Mouse (Mus musculus): Measurements from ENCODE around the gene Cand2. TPM values are rescaled to one million over a fixed set of nuclear protein-coding genes. Genes with fewer than 3 reads are reported as not detected.

Cand2 gene
- total RNA-seq, 2 experiments from 2014 or later: 0.17 TPM; not detected in 1

- ATAC-seq (replicated peaks; ENCODE audit: low FRiP score, poor library complexity, severe bottlenecking): no peak
Observed at GRCm38 (mm10) chr6:115821216-115821993, 47.1 kb downstream of the Cand2 start.

DNA sequence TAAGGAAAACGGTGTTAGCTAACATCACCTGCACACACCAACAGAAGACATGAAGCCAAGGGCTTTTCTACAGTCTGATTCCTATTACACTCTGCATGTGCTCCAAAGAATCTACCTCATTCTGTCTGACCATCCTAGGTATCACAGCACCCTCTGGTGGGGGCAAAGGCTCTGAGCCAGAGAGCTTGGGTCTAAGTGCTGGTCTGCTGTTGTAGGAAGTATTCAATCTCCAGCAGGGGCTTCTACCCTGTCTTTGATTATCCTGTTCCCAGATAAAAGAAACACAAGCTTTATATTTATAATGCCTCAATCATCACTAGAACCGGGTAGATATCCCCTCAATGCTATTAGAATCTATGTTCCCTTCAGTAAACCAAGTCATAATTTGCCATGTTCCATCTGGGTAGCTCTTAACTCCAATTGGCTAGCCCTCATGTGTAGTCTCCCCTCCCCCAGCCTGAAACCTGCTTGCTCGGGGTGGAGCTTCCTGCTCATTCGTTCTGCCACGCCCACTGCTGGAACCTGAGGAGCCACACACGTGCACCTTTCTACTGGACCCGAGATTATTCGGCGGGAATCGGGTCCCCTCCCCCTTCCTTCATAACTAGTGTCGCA lies 49.6 kb downstream of the Cand2 start:
- ATAC-seq (replicated peaks; ENCODE audit: low FRiP score, poor library complexity, severe bottlenecking): peak; percentile 84

DNA sequence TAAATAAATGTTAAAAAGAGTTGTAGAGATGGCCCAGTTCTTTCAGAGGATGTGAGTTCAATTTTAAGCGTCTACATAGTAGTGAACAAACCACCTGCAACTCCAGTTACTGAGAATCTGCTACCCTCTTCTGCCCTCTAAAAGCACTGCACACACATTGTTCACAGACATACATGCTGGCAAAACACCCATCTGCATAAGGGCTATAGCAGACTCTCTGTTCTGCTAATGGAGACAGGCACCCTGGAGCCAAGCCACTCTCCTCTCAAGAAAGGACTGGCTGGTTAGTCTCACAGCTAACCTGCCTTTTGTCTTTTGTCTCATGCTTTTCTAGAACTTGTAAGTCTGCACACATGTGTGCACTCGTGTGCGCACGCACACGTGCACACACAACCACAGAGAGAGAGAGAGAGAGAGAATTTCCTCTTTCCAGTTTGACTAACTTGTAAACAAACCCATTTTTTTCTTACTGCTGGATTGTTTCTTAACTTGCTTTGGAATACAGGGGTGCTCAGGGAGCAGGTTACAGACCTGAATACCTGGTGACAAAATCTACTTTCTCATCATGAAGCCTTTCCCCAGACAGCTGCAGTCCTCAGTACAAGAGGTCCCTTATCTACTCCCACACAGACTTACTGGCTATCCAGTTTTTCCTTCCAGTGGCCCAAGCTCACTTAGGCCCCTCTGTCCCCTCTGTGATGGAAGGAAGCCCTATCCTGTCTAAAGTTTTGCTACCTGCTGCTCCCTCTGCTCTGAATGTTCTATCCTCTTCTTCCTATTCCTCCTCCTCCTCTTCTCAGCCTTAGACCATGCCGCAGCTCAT lies 56.7 kb downstream of the Cand2 start:
- no peak for ATAC-seq (replicated peaks; ENCODE audit: low FRiP score, poor library complexity, severe bottlenecking)

- no peak; the same call in 1 of the 2 replicates for ATAC-seq (replicated peaks; ENCODE audit: low FRiP score, poor library complexity, severe bottlenecking)
Observed at GRCm38 (mm10) chr6:115832152-115832850, 58.0 kb downstream of the Cand2 start.

DNA sequence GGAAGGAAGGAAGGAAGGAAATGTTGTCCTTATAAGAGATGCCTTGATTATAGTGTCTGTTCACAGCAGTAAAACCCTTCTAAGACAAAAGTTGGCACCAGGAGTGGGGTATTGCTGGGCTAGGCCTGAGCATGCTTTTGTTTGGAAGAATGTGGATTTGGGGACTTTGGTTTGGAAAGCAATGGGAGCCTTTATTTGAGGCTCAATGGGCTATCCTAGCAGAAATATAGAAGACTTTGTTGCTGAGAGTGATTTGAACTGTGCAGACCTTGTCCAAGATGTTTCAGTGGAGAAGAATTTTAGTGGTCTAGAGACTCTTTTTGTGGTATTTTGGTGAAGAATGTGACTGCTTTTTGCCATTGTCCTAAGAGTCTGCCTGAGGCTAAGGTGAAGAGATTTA lies 59.5 kb downstream of the Cand2 start:
- no peak for ATAC-seq (replicated peaks; ENCODE audit: low FRiP score, poor library complexity, severe bottlenecking)

DNA sequence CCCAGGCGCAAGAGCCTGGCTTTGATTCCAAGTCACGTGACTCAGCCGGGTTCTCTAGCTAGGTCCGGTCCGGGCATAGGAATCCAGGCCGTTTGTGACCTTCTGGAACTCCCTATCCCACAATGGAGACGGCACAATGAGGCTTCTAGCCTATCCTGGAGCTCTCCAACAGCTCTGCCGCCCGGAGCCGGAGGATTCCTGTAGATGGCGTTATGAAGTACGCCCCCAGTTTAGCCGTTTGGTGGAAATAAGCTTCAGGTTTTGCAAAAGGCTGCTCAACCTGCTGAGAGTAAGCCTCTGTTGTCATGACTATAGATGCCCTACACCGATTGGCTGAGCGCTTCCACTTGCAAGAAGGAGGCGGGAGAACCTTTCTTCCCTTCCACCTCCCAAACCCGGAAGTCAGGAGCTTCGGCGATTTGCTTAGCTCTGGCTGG lies 63.8 kb downstream of the Cand2 start, which contains the start of gene Efcab12:
TSS of gene Efcab12 (minus strand) at position 252 of the 437 bp plus-strand sequence.
- ATAC-seq (replicated peaks; ENCODE audit: low FRiP score, poor library complexity, severe bottlenecking): peak; percentile 94

DNA sequence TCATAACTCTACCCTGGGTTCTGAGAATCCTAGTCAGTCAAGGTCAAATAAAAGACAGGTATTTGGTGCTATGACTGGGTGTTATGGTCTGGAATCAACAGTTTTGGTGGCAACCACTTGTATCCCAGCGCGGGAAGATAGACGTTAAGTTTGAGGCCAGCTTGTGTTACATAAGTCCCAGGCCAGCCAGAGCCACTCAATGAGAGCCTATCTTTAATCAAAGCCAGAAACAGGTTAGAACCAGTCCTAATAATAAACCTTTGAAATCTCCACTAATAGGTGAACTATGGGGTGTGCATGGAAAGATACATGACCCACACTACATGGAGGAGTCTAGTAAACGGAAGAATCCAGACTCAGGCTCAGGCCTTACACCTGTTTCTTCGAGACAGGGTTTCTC lies 64.4 kb downstream of the Cand2 start:
- no peak for ATAC-seq (replicated peaks; ENCODE audit: low FRiP score, poor library complexity, severe bottlenecking)

- ATAC-seq (replicated peaks; ENCODE audit: low FRiP score, poor library complexity, severe bottlenecking): no peak
Observed at GRCm38 (mm10) chr6:115845006-115845405, 70.7 kb downstream of the Cand2 start.

DNA sequence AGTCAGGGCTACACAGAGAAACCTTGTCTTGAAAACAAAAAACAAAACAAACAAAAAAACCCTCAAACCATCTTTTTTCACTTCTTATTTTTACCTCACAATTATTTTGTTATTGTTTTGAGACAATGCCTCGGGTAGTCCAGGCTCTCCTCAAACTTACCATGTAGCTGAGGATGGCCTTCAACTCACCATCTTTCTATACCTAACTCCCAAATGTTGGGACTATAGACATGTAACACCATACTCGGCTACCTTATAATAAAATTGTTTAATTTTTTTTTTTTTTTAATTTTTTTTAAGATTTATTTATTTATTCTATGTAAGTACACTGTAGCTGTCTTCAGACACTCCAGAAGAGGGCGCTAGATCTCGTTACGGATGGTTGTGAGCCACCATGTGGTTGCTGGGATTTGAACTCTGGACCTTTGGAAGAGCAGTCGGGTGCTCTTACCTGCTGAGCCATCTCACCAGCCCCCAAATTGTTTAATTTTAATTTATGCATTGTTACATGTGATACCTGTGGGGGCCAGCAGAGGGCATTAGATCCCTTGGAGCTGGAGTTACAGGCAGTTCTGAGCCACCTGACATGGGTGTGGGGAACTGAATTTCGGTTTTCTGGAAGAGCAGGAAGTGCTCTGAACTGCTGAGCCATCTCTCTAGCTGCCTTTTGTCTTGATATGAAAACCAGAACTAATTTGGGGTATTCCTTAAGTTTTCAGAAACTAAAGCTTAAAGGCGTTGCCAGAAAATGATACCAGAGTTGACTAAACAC lies 72.5 kb downstream of the Cand2 start:
- ATAC-seq (replicated peaks; ENCODE audit: low FRiP score, poor library complexity, severe bottlenecking): peak; percentile 77

- no peak for ATAC-seq (replicated peaks; ENCODE audit: low FRiP score, poor library complexity, severe bottlenecking)
Observed at GRCm38 (mm10) chr6:115848598-115849304, 74.4 kb downstream of the Cand2 start.

DNA sequence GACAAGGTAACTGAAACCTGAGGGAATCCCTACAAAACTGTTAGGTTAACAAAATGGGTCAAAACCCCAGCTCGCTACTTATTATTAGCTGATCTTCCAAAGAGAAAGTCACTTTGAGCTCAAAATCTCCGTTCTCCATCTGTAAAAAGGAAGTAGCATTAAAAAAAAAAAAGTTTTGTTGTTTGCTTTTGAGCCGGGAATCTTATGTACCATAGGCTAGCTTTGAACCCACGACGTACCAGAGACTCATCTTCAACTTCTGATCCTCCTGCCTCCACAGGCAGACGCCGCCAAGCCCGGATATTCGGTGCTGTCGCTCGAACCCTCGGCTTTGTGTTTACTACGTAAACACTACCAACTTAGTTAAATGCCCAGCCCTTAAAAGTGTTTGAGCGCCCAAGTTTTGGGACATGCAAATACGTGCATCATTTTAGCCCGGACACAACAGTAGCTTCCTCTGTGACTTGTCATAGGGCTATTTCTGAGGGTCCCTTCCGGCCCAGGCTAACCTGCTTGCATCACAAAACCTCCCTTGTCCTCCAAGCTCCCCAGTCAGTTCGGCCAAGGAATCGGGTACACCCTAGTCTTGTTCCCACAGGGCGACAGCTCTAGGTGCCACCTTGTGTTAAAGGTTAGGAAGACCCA lies 78.2 kb downstream of the Cand2 start:
- ATAC-seq (replicated peaks; ENCODE audit: low FRiP score, poor library complexity, severe bottlenecking): no peak

DNA sequence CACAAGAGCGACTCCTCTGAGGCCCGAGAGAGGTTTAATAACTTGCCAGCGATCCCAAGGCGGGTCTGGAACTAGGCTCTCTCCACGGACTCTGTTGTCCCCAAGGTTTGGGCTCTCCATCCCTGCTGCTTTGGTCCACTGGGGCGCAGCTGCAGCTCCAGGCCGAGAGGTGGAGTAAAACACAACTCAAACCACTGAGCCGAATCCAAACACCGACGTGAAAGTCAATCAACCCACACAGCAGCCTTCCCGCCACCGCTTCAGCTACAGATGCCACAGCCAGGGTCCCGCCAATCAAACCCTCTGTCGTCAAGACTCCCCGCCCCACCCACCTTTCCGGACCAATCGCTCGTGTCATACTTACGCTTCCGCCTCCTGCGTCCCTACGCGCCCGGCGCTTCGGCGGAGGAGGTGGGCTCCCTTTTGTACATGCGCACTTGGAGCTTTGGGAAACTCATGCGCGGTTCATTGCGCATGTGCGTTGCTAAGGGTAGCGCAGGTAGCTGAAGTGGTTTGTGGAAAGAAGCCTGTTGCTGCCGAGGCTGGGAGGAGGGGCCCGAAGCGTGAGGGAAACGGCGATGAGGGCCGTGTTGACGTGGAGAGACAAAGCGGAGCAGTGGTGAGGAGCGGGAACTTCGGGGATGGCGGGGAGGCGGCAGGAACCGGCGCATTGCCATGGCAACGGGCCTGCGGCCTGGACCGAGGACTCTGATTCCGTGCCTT lies 78.9 kb downstream of the Cand2 start, which contains the start of the genes Mbd4 and Ift122:
TSS of gene Mbd4 (minus strand) at position 281 of the 723 bp plus-strand sequence.
TSS of gene Ift122 (plus strand) at position 380 of the 723 bp plus-strand sequence.
- ATAC-seq (replicated peaks; ENCODE audit: low FRiP score, poor library complexity, severe bottlenecking): peak; percentile 98

GRCm38 (mm10) chr6:115853985-115854384 lies 79.6 kb downstream of the Cand2 start:
- no peak for ATAC-seq (replicated peaks; ENCODE audit: low FRiP score, poor library complexity, severe bottlenecking)

- ATAC-seq (replicated peaks; ENCODE audit: low FRiP score, poor library complexity, severe bottlenecking): no peak
Observed at GRCm38 (mm10) chr6:115854432-115854831, 80.1 kb downstream of the Cand2 start.

Data from erythroblast, adult 5-6 weeks (primary cell).